Mouse (Mus musculus) heart, postnatal 0 days (tissue): Measurements from ENCODE around the gene Nop14.

Experiments used
- CTCF ChIP-seq: IDR thresholded peaks from 2 replicates; pipeline ENCODE4 v1.5.1; 2016; ENCODE audit warnings: antibody characterized with exemption, control low read depth, low read depth
- EP300 ChIP-seq: IDR thresholded peaks from 2 replicates; pipeline ENCODE4 v1.6.1; 2016; ENCODE audit warnings: antibody characterized with exemption, low read depth

GRCm38 (mm10) chr5:34663231-34663630 lies 3.3 kb upstream of the Nop14 start:
- TF ChIP-seq CTCF (no peak), EP300 (no peak)
